Mouse (Mus musculus): ENCODE results near the gene Mrps18b. TPM values are rescaled to one million over a fixed set of nuclear protein-coding genes. Genes with fewer than 3 reads are reported as not detected.
"Not testable (repeated sequence)": the region's sequence is repeated elsewhere in the genome, so short reads cannot be mapped to it uniquely, and the experiment has no call there.

Mrps18b gene
- polyA plus RNA-seq (2015; fragmentation: Nextera tagmentation; extraction: Ambion mirVana) = 88.0 and 89.7 TPM in 2 replicates

DNA sequence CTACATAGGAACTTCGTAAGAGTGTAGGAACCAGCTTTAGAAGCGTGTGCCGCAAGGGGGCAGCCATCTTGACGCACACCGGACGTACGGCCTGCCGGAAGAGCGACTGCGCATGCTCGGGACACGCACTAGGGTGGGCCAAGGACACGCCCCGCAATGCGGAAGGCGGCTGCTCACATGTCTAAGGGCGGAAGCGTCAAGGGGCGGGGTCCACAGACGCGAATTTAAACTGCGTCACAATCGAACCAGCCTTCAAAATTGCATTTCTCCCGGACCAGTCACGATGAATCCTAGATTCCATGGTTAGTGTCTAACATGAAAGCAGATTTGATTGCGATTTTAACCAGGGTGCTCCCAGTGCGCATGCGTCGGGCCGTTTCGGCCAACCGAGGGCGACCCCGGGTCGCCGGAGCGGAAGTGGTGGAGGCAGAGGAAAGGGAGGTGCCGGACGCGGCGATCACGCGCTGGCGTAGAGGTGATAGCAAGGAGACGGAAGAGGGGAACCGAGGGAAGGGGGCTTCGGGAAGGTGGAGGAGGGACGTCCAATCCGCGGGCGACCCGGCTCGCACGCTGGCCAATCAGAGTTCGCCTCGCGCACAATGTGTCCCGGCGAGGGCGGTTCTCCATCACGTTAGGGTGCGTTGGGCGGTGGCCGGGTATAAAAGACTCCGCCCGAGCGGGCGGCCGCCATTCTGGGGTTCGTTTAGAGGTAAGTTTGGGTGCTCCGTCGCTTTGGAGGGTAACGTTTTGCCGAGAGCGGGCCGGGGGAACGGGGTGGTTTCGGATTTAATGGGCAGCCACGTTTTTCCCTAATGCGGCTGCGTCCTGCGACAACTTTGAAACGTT lies at the start of gene Mrps18b, which contains the start of gene Ppp1r10:
Gene Mrps18b (minus strand): TSS at position 93 of the 846 bp plus-strand sequence.
Gene Ppp1r10 (plus strand): TSS at position 138 of the 846 bp plus-strand sequence.
- Histone ChIP-seq H3K36me3 (ENCODE audit: insufficient read depth, low read length) (peaks cover 18% of the 10 kb centered on the region; the same call in 1 of the 2 replicates), H3K27me3 (ENCODE audit: insufficient read depth, low read length) (no peaks in the 10 kb centered on the region), H3K27ac (ENCODE audit: low read length) (peak within 1 kb of the TSS; percentile 95), H3K4me1 (ENCODE audit: insufficient read depth, low read length) (peaks cover 30% of the 10 kb centered on the region), H3K9ac (replicated peaks; ENCODE audit: low read length) (peak within 1 kb of the TSS; percentile 98), H3K4me3 (ENCODE audit: low read length) (peak within 1 kb of the TSS; percentile 85), H3K9me3 (ENCODE audit: low read length) (no peaks in the 10 kb centered on the region), H3K4me2 (replicated peaks; ENCODE audit: low read depth, low read length) (peak within 1 kb of the TSS; percentile 75)
- under 1% methylated on average over 83 of the region's 83 CpGs for WGBS
- peak; percentile 97 for ATAC-seq (ENCODE audit: low FRiP score, low TSS enrichment)

GRCm38 (mm10) chr17:35963279-35963678 lies 47.1 kb upstream of the Mrps18b start:
- no peaks in the 10 kb centered on the region for H3K27me3 ChIP-seq (ENCODE audit: insufficient read depth, low read length)
- H3K9me3 ChIP-seq (ENCODE audit: low read length) = no peaks in the 10 kb centered on the region
- no peak overlapping the region for H3K4me2 ChIP-seq (replicated peaks; ENCODE audit: low read depth, low read length)
- peaks cover 56% of the 10 kb centered on the region for H3K36me3 ChIP-seq (ENCODE audit: insufficient read depth, low read length)
- no peak overlapping the region for H3K9ac ChIP-seq (replicated peaks; ENCODE audit: low read length)
- H3K27ac ChIP-seq (ENCODE audit: low read length) = no peak overlapping the region
- WGBS = 91% methylated on average over 10 of the region's 10 CpGs
- no peak for ATAC-seq (ENCODE audit: low FRiP score, low TSS enrichment)
- no peak overlapping the region for H3K4me3 ChIP-seq (ENCODE audit: low read length)
- H3K4me1 ChIP-seq (ENCODE audit: insufficient read depth, low read length) = peaks cover 2% of the 10 kb centered on the region

DNA sequence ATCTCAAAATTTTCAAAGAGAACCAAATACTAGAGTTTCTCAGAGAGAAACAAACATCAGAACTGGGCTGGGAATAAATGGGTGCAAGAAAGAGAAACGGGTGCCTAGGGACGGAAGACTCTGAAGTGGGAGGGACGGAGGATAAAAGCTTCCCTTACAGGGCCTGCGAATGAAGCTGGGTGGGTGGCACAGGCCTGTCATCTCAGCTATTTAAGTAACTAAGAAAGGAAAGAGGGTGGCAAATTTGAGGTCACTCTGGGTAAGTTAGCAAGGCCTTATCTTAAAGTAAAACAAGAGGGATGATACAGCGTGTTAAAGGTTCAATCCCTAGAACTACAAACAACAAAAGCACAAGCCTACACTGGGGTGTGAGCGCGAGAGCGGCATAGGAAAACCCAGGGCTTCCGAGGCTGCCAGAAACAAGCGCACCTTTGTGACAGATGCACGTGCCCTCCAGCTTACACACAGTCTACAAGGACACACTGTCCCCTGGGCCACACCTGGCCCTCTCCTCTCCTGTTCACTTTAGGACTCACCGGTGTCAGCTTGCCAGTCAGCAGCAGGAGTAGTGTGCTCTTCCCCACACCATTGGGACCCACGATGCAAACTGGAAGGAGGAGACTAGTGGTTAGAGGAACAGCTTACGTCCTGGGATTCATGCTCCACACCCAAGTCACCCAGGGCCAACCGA lies 42.5 kb upstream of the Mrps18b start:
- ATAC-seq (ENCODE audit: low FRiP score, low TSS enrichment) = no peak
- Histone ChIP-seq H3K4me3 (ENCODE audit: low read length) (no peak overlapping the region), H3K9me3 (ENCODE audit: low read length) (no peaks in the 10 kb centered on the region), H3K36me3 (ENCODE audit: insufficient read depth, low read length) (peaks cover 80% of the 10 kb centered on the region), H3K27ac (ENCODE audit: low read length) (no peak overlapping the region), H3K9ac (replicated peaks; ENCODE audit: low read length) (no peak overlapping the region), H3K4me2 (replicated peaks; ENCODE audit: low read depth, low read length) (no peak overlapping the region), H3K4me1 (ENCODE audit: insufficient read depth, low read length) (no peaks in the 10 kb centered on the region), H3K27me3 (ENCODE audit: insufficient read depth, low read length) (no peaks in the 10 kb centered on the region)
- 95% methylated on average over 15 of the region's 15 CpGs for WGBS

- no peak for ATAC-seq (ENCODE audit: low FRiP score, low TSS enrichment)
- H3K4me3 ChIP-seq (ENCODE audit: low read length) = no peak overlapping the region
- WGBS = 75% methylated on average over 8 of the region's 8 CpGs
Observed at GRCm38 (mm10) chr17:35954665-35955064, 38.5 kb upstream of the Mrps18b start.

DNA sequence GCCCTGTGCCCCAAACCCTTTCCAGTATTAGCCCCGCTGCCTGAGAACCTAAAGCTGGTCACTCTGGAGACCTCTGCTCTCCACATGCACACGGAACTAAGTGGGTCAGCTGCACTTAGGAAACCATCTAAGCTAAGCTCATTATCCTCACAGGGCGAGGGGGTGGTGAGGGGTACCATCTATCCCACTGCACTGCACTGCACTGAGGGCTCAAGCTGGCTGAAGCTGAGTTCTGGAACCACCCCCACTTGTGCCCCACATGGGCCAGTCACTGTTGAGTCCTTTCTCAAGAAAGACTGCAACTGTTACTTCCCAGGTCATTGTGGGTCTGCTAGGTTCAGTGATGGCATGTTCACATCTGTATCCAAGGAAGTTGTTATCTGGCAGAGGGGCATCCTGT lies 36.4 kb upstream of the Mrps18b start:
- not testable (repeated sequence) for H3K27ac ChIP-seq (ENCODE audit: low read length); H3K9me3 ChIP-seq (ENCODE audit: low read length); ATAC-seq (ENCODE audit: low FRiP score, low TSS enrichment); H3K27me3 ChIP-seq (ENCODE audit: insufficient read depth, low read length); H3K4me1 ChIP-seq (ENCODE audit: insufficient read depth, low read length); H3K9ac ChIP-seq (replicated peaks; ENCODE audit: low read length); H3K4me3 ChIP-seq (ENCODE audit: low read length); H3K4me2 ChIP-seq (replicated peaks; ENCODE audit: low read depth, low read length)
- WGBS = 80% methylated on average over 2 of the region's 3 CpGs
- H3K36me3 ChIP-seq (ENCODE audit: insufficient read depth, low read length) = peaks cover 22% of the 10 kb centered on the region

More at GRCm38 (mm10) chr17:35954665-35955064, 38.5 kb upstream of the Mrps18b start:
- Histone ChIP-seq H3K4me1 (ENCODE audit: insufficient read depth, low read length) (no peaks in the 10 kb centered on the region), H3K27me3 (ENCODE audit: insufficient read depth, low read length) (no peaks in the 10 kb centered on the region), H3K36me3 (ENCODE audit: insufficient read depth, low read length) (peaks cover 43% of the 10 kb centered on the region), H3K9me3 (ENCODE audit: low read length) (no peaks in the 10 kb centered on the region), H3K27ac (ENCODE audit: low read length) (no peak overlapping the region), H3K4me2 (replicated peaks; ENCODE audit: low read depth, low read length) (no peak overlapping the region), H3K9ac (replicated peaks; ENCODE audit: low read length) (no peak overlapping the region)

DNA sequence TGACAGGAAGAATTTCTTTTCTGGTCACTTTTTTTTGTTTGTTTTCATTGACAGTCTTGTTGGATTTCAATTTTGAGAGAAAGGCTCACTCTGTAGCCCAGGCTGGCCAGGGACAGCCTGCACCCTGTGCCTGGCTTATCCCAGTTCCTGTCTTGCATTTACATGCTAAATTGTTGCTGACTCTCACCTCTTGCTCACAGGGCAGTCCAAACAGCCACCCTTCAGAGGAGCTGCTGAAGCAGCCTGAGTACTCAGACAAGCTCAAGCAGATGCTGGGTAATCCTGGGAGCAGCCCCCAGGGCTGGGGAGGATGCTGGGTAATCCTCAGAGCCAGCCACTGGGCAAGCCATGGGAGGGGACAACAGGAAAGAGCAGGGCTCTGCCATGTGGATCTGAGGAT lies 34.8 kb upstream of the Mrps18b start:
- H3K4me2 ChIP-seq (replicated peaks; ENCODE audit: low read depth, low read length); H3K27ac ChIP-seq (ENCODE audit: low read length); ATAC-seq (ENCODE audit: low FRiP score, low TSS enrichment); H3K9ac ChIP-seq (replicated peaks; ENCODE audit: low read length); H3K9me3 ChIP-seq (ENCODE audit: low read length); H3K27me3 ChIP-seq (ENCODE audit: insufficient read depth, low read length); H3K4me3 ChIP-seq (ENCODE audit: low read length); H3K4me1 ChIP-seq (ENCODE audit: insufficient read depth, low read length); H3K36me3 ChIP-seq (ENCODE audit: insufficient read depth, low read length): not testable (repeated sequence)

DNA sequence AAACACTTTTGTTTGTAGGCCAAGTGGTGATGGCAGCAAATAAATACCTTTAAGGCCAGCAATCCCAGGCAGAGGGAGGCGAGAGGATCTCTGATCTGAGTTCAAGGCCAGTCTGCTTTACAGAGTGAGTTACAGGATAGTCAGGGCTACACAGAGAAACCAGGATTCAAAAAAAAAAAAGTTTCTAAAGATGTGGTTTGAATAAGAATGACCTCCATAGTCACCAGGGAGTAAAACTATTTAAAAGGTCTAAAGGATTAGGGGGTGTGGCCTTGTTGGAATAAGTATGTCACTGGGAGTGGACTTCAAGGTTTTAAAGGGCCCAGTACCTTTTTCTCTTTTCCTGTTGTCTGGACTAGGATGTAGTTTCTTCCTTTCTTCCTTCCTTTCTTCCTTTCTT lies 23.8 kb upstream of the Mrps18b start:
- Histone ChIP-seq H3K36me3 (ENCODE audit: insufficient read depth, low read length) (no peaks in the 10 kb centered on the region), H3K27me3 (ENCODE audit: insufficient read depth, low read length) (no peaks in the 10 kb centered on the region), H3K27ac (ENCODE audit: low read length) (no peak overlapping the region), H3K4me2 (replicated peaks; ENCODE audit: low read depth, low read length) (no peak overlapping the region), H3K4me1 (ENCODE audit: insufficient read depth, low read length) (no peaks in the 10 kb centered on the region), H3K9me3 (ENCODE audit: low read length) (no peaks in the 10 kb centered on the region), H3K4me3 (ENCODE audit: low read length) (no peak overlapping the region), H3K9ac (replicated peaks; ENCODE audit: low read length) (no peak overlapping the region)
- WGBS = 67% methylated on average over 1 of the region's 1 CpGs
- ATAC-seq (ENCODE audit: low FRiP score, low TSS enrichment) = no peak

DNA sequence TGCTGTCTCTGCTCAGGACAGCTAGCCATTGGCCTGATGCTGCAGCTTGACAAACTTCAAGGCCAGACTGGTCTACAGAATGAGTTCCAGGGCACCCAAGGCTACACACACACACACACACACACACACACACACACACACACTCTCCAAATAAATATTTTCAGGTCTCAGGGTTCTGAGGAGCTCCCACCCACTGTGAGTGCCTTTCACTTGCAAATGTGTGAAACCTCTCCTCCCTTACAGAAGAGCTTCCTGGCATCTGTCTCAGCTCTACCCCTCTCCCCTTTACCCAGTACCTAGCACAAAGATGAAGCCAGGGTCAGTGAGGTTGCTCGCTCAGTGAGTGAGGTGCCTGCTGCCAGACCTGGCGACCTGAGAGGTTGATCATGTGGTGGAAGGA lies 22.9 kb upstream of the Mrps18b start:
- H3K4me2 ChIP-seq (replicated peaks; ENCODE audit: low read depth, low read length) = no peak overlapping the region
- 53% methylated on average over 2 of the region's 2 CpGs for WGBS
- no peaks in the 10 kb centered on the region for H3K27me3 ChIP-seq (ENCODE audit: insufficient read depth, low read length)
- H3K9me3 ChIP-seq (ENCODE audit: low read length) = no peaks in the 10 kb centered on the region
- H3K4me1 ChIP-seq (ENCODE audit: insufficient read depth, low read length) = no peaks in the 10 kb centered on the region
- no peak overlapping the region for H3K4me3 ChIP-seq (ENCODE audit: low read length)
- no peaks in the 10 kb centered on the region for H3K36me3 ChIP-seq (ENCODE audit: insufficient read depth, low read length)
- no peak for ATAC-seq (ENCODE audit: low FRiP score, low TSS enrichment)
- no peak overlapping the region for H3K9ac ChIP-seq (replicated peaks; ENCODE audit: low read length)
- no peak overlapping the region for H3K27ac ChIP-seq (ENCODE audit: low read length)

DNA sequence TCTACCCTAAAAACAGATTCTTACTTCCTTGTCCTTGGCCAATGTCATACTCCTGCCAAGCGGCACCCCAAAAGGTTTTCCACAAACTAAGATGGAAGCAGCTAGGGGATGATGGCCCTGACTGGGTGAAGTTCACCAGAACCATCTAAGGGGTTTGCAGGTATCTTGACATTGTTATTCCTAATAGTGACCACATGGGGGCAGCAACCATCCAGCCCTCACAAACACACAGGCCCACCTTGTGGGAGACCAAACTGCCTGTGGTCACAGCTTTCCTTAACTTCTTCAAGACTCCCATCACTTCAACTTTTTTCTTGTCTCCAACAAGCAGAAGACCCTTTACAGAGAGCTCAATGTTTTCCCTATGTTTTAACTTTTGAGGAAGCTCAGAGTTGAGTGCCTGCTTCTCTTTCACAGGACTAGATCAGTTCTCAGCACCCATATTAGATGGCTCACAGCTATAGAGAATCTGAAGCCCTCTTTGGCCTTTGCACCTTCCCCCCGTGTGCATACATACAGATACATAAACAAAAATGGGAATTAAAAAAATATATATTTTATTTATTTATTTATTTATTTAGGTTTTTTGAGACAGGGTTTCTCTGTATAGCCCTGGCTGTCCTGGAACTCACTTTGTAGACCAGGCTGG lies 21.6 kb upstream of the Mrps18b start:
- no peaks in the 10 kb centered on the region for H3K36me3 ChIP-seq (ENCODE audit: insufficient read depth, low read length)
- no peaks in the 10 kb centered on the region for H3K4me1 ChIP-seq (ENCODE audit: insufficient read depth, low read length)
- no peak overlapping the region for H3K27ac ChIP-seq (ENCODE audit: low read length)
- no peak overlapping the region for H3K4me2 ChIP-seq (replicated peaks; ENCODE audit: low read depth, low read length)
- peak; percentile 71; the same call in 1 of the 2 replicates for ATAC-seq (ENCODE audit: low FRiP score, low TSS enrichment)
- 52% methylated on average over 2 of the region's 2 CpGs for WGBS
- no peak overlapping the region for H3K9ac ChIP-seq (replicated peaks; ENCODE audit: low read length)
- no peaks in the 10 kb centered on the region for H3K27me3 ChIP-seq (ENCODE audit: insufficient read depth, low read length)
- no peak overlapping the region for H3K4me3 ChIP-seq (ENCODE audit: low read length)
- no peaks in the 10 kb centered on the region for H3K9me3 ChIP-seq (ENCODE audit: low read length)
